Mouse (Mus musculus) bone marrow macrophage, adult 2 months (primary cell): ENCODE measurements around the gene Cbfb.

Experiments used
- CTCF ChIP-seq: IDR thresholded peaks from 2 replicates; pipeline ENCODE4 v1.5.1; 2012; ENCODE audit warnings: low read depth, mild to moderate bottlenecking, low read length, moderate library complexity
- POLR2A ChIP-seq: IDR thresholded peaks from 2 replicates; pipeline ENCODE4 v1.6.1; 2012; ENCODE audit warnings: mild to moderate bottlenecking, low read depth, low read length, borderline replicate concordance

- TF ChIP-seq POLR2A (no peak), CTCF (no peak)
Observed at GRCm38 (mm10) chr8:105207675-105208273, 37.3 kb downstream of the Cbfb start.
